Mouse (Mus musculus): Measurements from ENCODE around the gene Olfr768.
"Not testable (repeated sequence)": the region's sequence is repeated elsewhere in the genome, so short reads cannot be mapped to it uniquely, and the experiment has no call there.

Olfr768 gene

DNA sequence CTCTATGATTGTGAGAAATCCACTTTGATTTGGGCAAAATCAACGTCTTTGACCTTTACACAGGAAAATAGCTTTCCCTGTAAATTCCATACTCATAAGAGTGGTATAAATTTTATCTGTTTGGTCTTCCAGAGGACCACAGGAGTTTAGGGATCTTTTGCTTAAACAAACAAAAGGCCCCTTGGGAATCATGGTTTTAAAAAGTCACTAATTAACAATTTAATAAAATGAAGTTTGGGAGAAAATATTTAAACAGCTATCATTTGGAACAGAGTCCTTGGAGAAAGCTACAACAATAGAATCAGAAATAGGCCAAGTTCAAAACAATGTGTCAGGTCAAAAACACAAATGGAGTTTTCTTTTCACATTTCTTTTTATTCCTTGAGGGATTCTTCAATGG is at the start of gene Olfr768:
Olfr768 (minus strand) TSS at position 101 of the 400 bp plus-strand sequence.
- DNase-seq (ENCODE audit: low spot score in 2 of 2), result no peak

DNA sequence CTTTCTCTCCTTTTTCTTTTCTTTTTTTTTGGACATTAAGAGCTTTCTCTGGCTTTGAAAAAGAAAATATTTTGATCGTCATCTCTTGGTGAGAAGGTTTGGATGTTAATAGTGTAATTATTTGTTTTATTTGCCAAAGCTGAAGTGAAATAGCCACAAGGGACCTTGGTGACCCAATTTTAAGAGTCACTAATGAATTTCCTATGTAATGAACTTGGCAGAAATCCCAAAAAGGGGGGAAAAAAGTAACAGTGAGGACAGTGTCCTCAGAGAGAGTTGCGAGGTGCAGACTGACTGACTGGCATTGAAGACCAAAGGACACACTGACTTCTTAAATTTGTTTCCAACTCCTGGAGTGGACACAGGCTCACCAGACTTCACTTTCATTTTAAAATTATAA is 39.7 kb upstream of the Olfr768 start, which contains the start of gene Olfr770:
Olfr770 (minus strand) TSS at position 101 of the 400 bp plus-strand sequence.
- no peak for DNase-seq (ENCODE audit: low spot score in 2 of 2)

DNA sequence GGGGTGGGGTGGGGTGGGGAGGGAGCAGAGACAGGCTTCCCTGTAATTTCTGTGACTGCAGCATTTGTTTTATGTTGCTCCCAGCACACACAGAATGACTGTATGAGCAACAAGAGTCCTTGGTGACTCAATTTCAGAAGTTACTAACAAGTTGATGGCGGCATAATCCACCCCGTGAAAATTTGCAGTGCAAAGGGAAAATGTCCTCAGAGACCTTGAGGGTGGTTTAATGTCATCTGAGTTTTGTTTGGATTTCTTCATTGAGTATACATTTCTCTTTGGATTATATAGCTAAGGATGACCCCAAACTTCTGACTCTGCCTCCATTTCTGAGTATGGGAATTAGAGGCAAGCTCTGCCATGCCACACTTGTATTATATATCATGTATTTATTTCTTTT is 18.6 kb upstream of the Olfr768 start, which contains the start of gene Olfr769:
Olfr769 (minus strand) TSS at position 101 of the 400 bp plus-strand sequence.
- no peak for DNase-seq (ENCODE audit: low spot score in 2 of 2)

DNA sequence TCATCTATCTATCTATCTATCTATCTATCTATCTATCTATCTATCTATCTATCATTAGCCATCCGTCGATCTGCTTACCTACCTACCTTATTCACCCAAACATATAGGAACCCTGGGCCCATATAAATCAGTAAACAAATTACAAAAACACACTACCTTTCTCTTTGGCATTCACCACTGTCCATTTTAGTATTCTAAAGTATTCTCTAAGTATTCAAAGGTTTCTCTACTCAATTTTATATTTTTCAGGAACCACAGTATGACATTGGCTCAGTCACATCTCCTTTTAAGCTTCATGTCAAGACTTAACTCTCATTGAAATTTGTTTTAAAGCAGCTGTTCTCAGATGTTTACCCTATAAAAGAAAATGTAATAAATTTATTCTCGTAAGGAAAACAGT is 16.0 kb upstream of the Olfr768 start:
- no peak for DNase-seq (ENCODE audit: low spot score in 2 of 2)

DNA sequence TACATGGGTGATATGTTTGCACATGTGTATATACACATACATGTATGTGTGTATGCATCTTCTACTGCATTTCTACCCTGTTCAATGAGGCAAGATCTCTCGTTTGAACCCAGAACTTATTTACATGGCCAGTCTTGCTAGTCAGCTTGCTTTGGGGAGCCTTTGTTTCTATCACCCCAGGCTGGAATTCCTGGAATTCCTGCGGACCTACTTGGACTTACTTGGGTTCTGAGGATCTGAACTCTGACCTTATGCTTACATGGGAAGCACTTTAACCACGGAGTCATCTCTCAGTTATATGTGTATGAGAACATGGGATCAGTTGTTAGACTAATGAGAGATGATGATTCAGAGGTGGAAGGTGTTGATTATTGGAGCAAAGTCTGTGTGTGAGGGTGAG is 2.1 kb upstream of the Olfr768 start:
- DNase-seq (ENCODE audit: low spot score in 2 of 2), result no peak

DNA sequence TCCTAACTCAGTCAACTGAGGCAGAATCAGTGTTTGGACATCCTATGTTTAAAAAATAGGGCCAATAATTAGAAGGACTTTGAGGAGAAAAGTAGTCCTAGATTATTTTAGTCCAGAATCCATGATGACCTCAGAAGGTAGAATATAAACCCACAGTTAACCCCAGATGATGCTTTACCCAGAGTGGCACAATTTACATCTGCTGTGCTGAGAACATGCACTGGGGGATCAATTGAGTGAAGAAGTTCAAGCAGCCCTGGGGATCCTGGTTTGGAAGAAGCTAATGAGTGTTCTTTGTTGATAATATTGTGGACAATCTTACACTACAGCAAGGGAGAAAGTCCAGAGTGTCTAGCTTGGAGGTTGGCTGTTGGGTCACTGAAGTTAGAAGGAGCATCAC is 16.4 kb downstream of the Olfr768 start, which contains the start of gene Olfr767:
Olfr767 (minus strand) TSS at position 101 of the 400 bp plus-strand sequence.
- DNase-seq (ENCODE audit: low spot score in 2 of 2), result not testable (repeated sequence)

DNA sequence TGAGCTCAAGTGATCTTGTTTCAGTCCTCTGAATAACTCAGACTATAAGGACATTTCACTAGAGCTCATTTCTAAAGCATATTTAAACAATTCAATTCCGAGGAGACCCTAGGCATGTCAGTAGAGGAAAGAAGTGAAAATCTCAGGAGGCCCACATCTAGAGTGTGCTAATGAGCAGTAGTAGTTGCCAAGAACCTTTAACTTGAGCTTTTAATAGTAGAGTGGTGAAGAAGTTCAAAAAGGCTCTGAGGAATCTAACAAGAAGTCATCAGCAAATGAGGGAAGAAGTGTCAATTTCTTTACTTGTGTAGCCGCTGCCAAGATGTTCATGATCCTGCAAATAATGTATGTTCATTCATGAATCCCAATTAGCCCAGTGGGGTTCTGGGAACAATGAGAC is 30.3 kb downstream of the Olfr768 start, which contains the start of gene Olfr766-ps1:
Olfr766-ps1 (minus strand) TSS at position 101 of the 400 bp plus-strand sequence.
- DNase-seq (ENCODE audit: low spot score in 2 of 2), result no peak

DNA sequence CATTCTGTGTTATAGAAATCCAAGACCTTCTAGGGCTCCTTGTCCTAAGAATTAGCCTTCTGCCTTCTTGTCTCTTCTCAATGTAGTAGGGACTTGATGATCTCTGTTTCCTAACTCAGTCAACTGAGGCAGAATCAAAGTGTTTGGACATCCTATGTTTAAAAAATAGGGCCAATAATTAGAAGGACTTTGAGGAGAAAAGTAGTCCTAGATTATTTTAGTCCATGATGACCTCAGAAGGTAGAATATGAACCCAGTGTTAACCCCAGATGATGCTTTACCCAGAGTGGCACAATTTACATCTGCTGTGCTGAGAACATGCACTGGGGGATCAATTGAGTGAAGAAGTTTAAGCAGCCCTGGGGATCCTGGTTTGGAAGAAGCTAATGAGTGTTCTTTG is 49.3 kb downstream of the Olfr768 start, which contains the start of gene Olfr765:
Olfr765 (minus strand) TSS at position 101 of the 400 bp plus-strand sequence.
- not testable (repeated sequence) for DNase-seq (ENCODE audit: low spot score in 2 of 2)
